Mouse (Mus musculus): ENCODE data around the gene Arhgef10l. TPM values are rescaled to one million over a fixed set of nuclear protein-coding genes. Genes with fewer than 3 reads are reported as not detected.

Arhgef10l gene
- total and polyA plus RNA-seq, 2 experiments: 17.7 to 69.9 TPM

- H3K27me3 ChIP-seq (ENCODE audit: control insufficient read depth, insufficient read depth, low read length): no peaks in the 10 kb centered on the region
- no peak overlapping the region for H3K9ac ChIP-seq (ENCODE audit: low read depth, low read length)
- H3K4me3 ChIP-seq (ENCODE audit: insufficient read depth, low read depth, low read length): no peak overlapping the region
- WGBS: 43% methylated on average over 14 of the region's 14 CpGs
- DNase-seq (ENCODE audit: extremely low read depth, low read depth, low spot score): no peak
- H3K36me3 ChIP-seq (ENCODE audit: control insufficient read depth, insufficient read depth, low read length): no peaks in the 10 kb centered on the region
- H3K4me1 ChIP-seq (ENCODE audit: control insufficient read depth, insufficient read depth, low read length): peaks cover 7% of the 10 kb centered on the region
- H3K79me2 ChIP-seq (ENCODE audit: control insufficient read depth, insufficient read depth, low read length): no peaks in the 10 kb centered on the region
- no peak overlapping the region for H3K27ac ChIP-seq (replicated peaks; ENCODE audit: insufficient read depth, low read depth, low read length)
- TF ChIP-seq CTCF (IDR thresholded peaks at IDR 0.05; ENCODE audit: low read depth, low read length) (no peak), POLR2A (IDR thresholded peaks at IDR 0.05; ENCODE audit: extremely low read depth, insufficient read depth, low read length) (no peak)
Measured at GRCm38 (mm10) chr4:140653835-140654583, 11.8 kb downstream of the Arhgef10l start.

DNA sequence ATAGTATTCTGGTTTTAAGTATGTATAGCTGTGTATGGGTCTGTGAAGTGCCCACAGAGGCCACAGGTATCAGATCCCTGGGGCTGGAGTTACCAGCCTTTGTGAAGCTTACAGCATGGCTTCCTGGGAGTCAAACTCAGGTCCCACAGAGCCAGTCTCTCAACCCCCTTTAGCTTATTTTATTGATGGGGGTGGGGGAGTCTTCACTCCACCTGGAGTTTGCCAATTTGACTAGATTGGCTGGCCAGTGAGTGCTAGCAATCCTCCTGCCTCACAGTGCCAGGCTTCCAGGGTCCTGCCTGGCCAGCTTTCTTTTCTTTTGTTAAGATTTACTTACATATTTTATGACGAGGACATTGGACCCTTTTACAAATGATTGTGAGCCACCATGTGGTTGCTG is 16.1 kb downstream of the Arhgef10l start:
- Histone ChIP-seq H3K4me1 (ENCODE audit: control insufficient read depth, insufficient read depth, low read length) (peaks cover 3% of the 10 kb centered on the region; the same call in 1 of the 2 replicates), H3K9ac (ENCODE audit: low read depth, low read length) (no peak overlapping the region), H3K27ac (replicated peaks; ENCODE audit: insufficient read depth, low read depth, low read length) (no peak overlapping the region), H3K36me3 (ENCODE audit: control insufficient read depth, insufficient read depth, low read length) (no peaks in the 10 kb centered on the region), H3K27me3 (ENCODE audit: control insufficient read depth, insufficient read depth, low read length) (no peaks in the 10 kb centered on the region), H3K79me2 (ENCODE audit: control insufficient read depth, insufficient read depth, low read length) (no peaks in the 10 kb centered on the region; the same call in 1 of the 2 replicates), H3K4me3 (ENCODE audit: insufficient read depth, low read depth, low read length) (no peak overlapping the region)
- no peak for TF ChIP-seq CTCF (IDR thresholded peaks at IDR 0.05; ENCODE audit: low read depth, low read length)
- no peak for TF ChIP-seq POLR2A (IDR thresholded peaks at IDR 0.05; ENCODE audit: extremely low read depth, insufficient read depth, low read length)
- no peak for DNase-seq (ENCODE audit: extremely low read depth, low read depth, low spot score)
- 70% methylated on average over 1 of the region's 1 CpGs for WGBS

- Histone ChIP-seq H3K4me3 (ENCODE audit: insufficient read depth, low read depth, low read length) (no peak overlapping the region; the same call in 1 of the 2 replicates), H3K27ac (replicated peaks; ENCODE audit: insufficient read depth, low read depth, low read length) (no peak overlapping the region), H3K4me1 (ENCODE audit: control insufficient read depth, insufficient read depth, low read length) (peaks cover 3% of the 10 kb centered on the region; the same call in 1 of the 2 replicates), H3K36me3 (ENCODE audit: control insufficient read depth, insufficient read depth, low read length) (no peaks in the 10 kb centered on the region), H3K9ac (ENCODE audit: low read depth, low read length) (peak overlapping the region; percentile 35; the same call in 1 of the 2 replicates), H3K27me3 (ENCODE audit: control insufficient read depth, insufficient read depth, low read length) (no peaks in the 10 kb centered on the region), H3K79me2 (ENCODE audit: control insufficient read depth, insufficient read depth, low read length) (no peaks in the 10 kb centered on the region; the same call in 1 of the 2 replicates)
- no peak for DNase-seq (ENCODE audit: extremely low read depth, low read depth, low spot score)
- no peak for TF ChIP-seq CTCF (IDR thresholded peaks at IDR 0.05; ENCODE audit: low read depth, low read length)
- TF ChIP-seq POLR2A (IDR thresholded peaks at IDR 0.05; ENCODE audit: extremely low read depth, insufficient read depth, low read length): no peak
- 61% methylated on average over 9 of the region's 9 CpGs for WGBS
Measured at GRCm38 (mm10) chr4:140649207-140649591, 16.6 kb downstream of the Arhgef10l start.

DNA sequence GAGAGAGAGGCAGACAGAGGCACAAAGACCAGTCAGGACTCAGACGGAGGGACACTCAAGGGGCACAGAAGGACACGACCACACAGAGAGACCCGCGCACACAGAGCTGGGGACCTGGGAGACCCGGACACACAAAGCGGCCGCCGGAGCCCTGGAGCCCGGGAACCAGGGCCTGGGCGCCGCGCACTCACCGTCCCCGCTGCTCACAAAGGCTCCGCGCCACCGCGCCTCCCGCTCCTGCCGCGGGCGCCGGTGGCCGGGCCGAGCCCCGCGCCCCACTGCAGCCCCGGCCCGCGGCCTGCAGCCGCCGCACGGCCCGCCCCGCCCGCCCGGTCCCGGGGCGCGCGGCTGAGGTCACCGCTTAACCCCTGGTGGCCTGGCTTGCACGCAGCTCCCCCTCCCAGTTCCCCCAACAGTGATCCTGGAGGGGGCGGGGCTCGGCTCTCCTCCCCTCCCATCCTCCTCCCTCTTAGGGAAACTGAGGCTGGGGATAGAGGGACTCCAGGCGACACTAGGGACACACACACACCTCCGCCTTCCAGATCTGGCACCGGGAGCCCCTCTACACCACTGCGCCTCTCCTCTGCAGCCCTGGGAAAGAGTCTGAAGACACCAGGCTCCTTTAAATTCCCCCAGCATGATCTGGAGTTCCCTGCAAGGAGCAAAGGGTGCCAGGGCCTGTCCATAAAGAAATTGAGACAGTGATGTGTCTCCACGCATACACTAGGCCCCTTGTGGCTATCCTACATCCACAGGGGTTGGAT is 17.2 kb downstream of the Arhgef10l start:
- no peak for TF ChIP-seq POLR2A (IDR thresholded peaks at IDR 0.05; ENCODE audit: extremely low read depth, insufficient read depth, low read length)
- no peak for TF ChIP-seq CTCF (IDR thresholded peaks at IDR 0.05; ENCODE audit: low read depth, low read length)
- H3K9ac ChIP-seq (ENCODE audit: low read depth, low read length): peak overlapping the region; percentile 81
- no peaks in the 10 kb centered on the region; the same call in 1 of the 2 replicates for H3K79me2 ChIP-seq (ENCODE audit: control insufficient read depth, insufficient read depth, low read length)
- H3K36me3 ChIP-seq (ENCODE audit: control insufficient read depth, insufficient read depth, low read length): no peaks in the 10 kb centered on the region
- H3K4me1 ChIP-seq (ENCODE audit: control insufficient read depth, insufficient read depth, low read length): peaks cover 3% of the 10 kb centered on the region; the same call in 1 of the 2 replicates
- no peaks in the 10 kb centered on the region for H3K27me3 ChIP-seq (ENCODE audit: control insufficient read depth, insufficient read depth, low read length)
- no peak overlapping the region for H3K27ac ChIP-seq (replicated peaks; ENCODE audit: insufficient read depth, low read depth, low read length)
- peak overlapping the region; percentile 71 for H3K4me3 ChIP-seq (ENCODE audit: insufficient read depth, low read depth, low read length)
- 9% methylated on average over 49 of the region's 50 CpGs for WGBS
- DNase-seq (ENCODE audit: extremely low read depth, low read depth, low spot score): no peak

GRCm38 (mm10) chr4:140647711-140648421 is 17.9 kb downstream of the Arhgef10l start:
- no peaks in the 10 kb centered on the region; the same call in 1 of the 2 replicates for H3K79me2 ChIP-seq (ENCODE audit: control insufficient read depth, insufficient read depth, low read length)
- no peaks in the 10 kb centered on the region for H3K36me3 ChIP-seq (ENCODE audit: control insufficient read depth, insufficient read depth, low read length)
- H3K27ac ChIP-seq (replicated peaks; ENCODE audit: insufficient read depth, low read depth, low read length): no peak overlapping the region
- no peaks in the 10 kb centered on the region for H3K27me3 ChIP-seq (ENCODE audit: control insufficient read depth, insufficient read depth, low read length)
- no peak for DNase-seq (ENCODE audit: extremely low read depth, low read depth, low spot score)
- H3K4me3 ChIP-seq (ENCODE audit: insufficient read depth, low read depth, low read length): peak overlapping the region; percentile 71
- H3K9ac ChIP-seq (ENCODE audit: low read depth, low read length): peak overlapping the region; percentile 81
- TF ChIP-seq CTCF (IDR thresholded peaks at IDR 0.05; ENCODE audit: low read depth, low read length) (no peak), POLR2A (IDR thresholded peaks at IDR 0.05; ENCODE audit: extremely low read depth, insufficient read depth, low read length) (no peak)
- peaks cover 3% of the 10 kb centered on the region; the same call in 1 of the 2 replicates for H3K4me1 ChIP-seq (ENCODE audit: control insufficient read depth, insufficient read depth, low read length)
- 14% methylated on average over 12 of the region's 12 CpGs for WGBS

All from liver, adult 2 months (tissue).